Mouse (Mus musculus) forebrain, embryonic 13.5 days (tissue): ENCODE data around the gene Wdr81. TPM values are rescaled to one million over a fixed set of nuclear protein-coding genes. Genes with fewer than 3 reads are reported as not detected.
"Not testable (repeated sequence)": the region's sequence is repeated elsewhere in the genome, so short reads cannot be mapped to it uniquely, and the experiment has no call there.

Experiments
- ATAC-seq: fragments of 200-750 bp; cut with Nextera tagmentation; 2 replicates; pipeline ENCODE4 v1.8.0; 2017
- H3K27ac ChIP-seq: fragments of 300-500 bp; sonication (generic); 2 replicates; pipeline ENCODE4 v1.5.1; 2015; ENCODE audit warnings: inconsistent platforms, mild to moderate bottlenecking, moderate library complexity
- H3K27me3 ChIP-seq: fragments of 300-500 bp; sonication (generic); 2 replicates; pipeline ENCODE4 v1.6.1; 2015; ENCODE audit warnings: mild to moderate bottlenecking, inconsistent platforms
- H3K36me3 ChIP-seq: fragments of 300-500 bp; sonication (generic); 2 replicates; pipeline ENCODE4 v1.6.1; 2015; ENCODE audit warnings: mild to moderate bottlenecking, inconsistent platforms; ENCODE audit not compliant: poor library complexity, severe bottlenecking
- H3K4me1 ChIP-seq: fragments of 300-500 bp; sonication (generic); 2 replicates; pipeline ENCODE4 v1.6.1; 2015; ENCODE audit warnings: inconsistent platforms
- H3K4me2 ChIP-seq: fragments of 300-500 bp; sonication (generic); 2 replicates; pipeline ENCODE4 v1.6.1; 2015; ENCODE audit warnings: inconsistent platforms, mild to moderate bottlenecking, moderate library complexity
- H3K4me3 ChIP-seq: fragments of 300-500 bp; sonication (generic); 2 replicates; pipeline ENCODE4 v1.5.1; 2015; ENCODE audit warnings: mild to moderate bottlenecking, inconsistent platforms
- H3K9ac ChIP-seq: fragments of 300-500 bp; sonication (generic); 2 replicates; pipeline ENCODE4 v1.6.1; 2015; ENCODE audit warnings: mild to moderate bottlenecking, inconsistent platforms
- H3K9me3 ChIP-seq: fragments of 300-500 bp; sonication (generic); replicated peaks from 2 replicates; pipeline ENCODE4 v1.6.1; 2016; ENCODE audit warnings: inconsistent platforms
- WGBS: fragments of 180-500 bp; shearing (Covaris S2); methylation state at CpG from one replicate; pipeline ENCODE4 v1.1.7; 2015; 5-methylcytosine and 5-hydroxymethylcytosine counted together
- polyA plus RNA-seq: library from polyadenylated mRNA; unstranded; fragments of >200 nt; fragmentation: Nextera tagmentation; extraction: Ambion mirVana; gene quantifications from 2 replicates; pipeline ENCODE4 v1.2.1, GENCODE M21; 2015

Gene Wdr81
- polyA plus RNA-seq, 1 experiment from 2014 or later = 5.0 TPM

DNA sequence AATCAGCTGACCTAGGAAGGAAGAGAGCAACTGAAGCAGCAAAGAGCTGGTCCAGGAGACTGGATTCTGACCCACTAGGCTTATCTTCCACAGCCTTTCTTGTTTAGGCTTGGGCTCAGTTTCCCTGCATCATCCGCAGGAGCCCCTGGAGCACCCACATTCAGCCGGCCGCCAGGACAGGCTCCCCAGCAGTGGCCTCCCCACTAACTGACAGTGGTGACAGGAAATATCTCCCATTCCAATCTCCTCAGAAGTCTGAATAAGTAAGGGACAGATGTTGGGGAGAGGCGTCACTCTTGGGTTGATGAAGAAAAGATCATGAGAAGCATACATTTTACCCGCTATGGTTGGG, 5.2 kb upstream of the Wdr81 start:
- H3K4me2 ChIP-seq = peak overlapping the region; percentile 81
- no peaks in the 10 kb centered on the region for H3K36me3 ChIP-seq
- WGBS = 21% methylated on average over 5 of the region's 5 CpGs
- H3K4me3 ChIP-seq = peak overlapping the region; percentile 59
- H3K4me1 ChIP-seq = peaks cover 30% of the 10 kb centered on the region
- no peak for ATAC-seq
- H3K27ac ChIP-seq = peak overlapping the region; percentile 87
- no peak overlapping the region; the same call in 1 of the 2 replicates for H3K9ac ChIP-seq
- no peaks in the 10 kb centered on the region for H3K9me3 ChIP-seq
- H3K27me3 ChIP-seq = no peaks in the 10 kb centered on the region

DNA sequence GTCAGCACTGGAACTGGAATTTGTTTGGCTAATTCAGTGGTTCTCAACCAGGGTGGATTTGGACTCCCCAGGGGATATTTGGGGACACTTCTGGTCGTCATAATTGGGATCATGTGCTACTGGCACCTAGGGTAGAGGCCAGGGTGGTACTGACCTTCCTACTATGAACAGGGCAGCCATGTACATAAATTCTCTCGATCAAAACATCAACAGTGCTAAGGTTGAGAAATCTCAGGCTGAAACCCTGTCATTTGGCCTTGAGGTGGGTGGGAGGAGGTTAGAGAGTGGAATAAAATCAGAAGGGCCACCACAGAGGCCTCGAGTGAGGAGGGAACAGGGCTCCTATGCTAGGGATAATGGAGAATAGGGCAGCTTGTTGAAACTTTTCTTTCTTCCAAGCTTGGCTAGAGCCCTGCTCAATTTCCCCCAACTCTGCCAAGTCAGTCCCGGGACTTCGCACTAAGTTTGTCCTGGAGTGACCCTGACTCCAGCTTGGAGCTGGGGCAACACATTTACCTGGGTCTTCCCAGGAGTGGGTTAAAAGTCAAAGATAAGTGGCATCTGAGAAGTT, 4.7 kb upstream of the Wdr81 start:
- Histone ChIP-seq H3K4me1 (peaks cover 31% of the 10 kb centered on the region), H3K9me3 (no peaks in the 10 kb centered on the region), H3K4me3 (no peak overlapping the region), H3K4me2 (peak overlapping the region; percentile 81), H3K36me3 (no peaks in the 10 kb centered on the region), H3K27ac (peak overlapping the region; percentile 87; the same call in 1 of the 2 replicates), H3K27me3 (no peaks in the 10 kb centered on the region), H3K9ac (no peak overlapping the region)
- WGBS = 88% methylated on average over 5 of the region's 5 CpGs
- ATAC-seq = no peak

DNA sequence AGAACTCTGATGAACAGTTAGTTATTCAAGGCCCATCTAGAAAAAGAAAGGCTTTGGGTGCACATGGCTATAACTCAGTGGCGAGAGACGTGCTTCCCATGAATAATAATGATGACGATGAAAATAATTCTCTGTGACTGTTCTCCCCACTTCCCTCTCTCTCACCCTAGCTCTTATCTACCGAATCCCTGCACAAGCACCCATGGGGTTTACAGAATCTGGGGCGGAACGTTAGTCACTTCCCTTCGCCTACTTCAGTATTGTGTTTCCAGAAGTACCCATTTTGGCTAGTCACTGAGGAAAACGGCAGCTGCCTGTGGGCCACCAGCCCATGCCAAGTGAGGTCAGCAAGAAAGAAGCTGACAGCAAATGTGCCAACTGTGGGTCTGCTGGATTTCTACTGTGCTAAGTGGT, 4.1 kb upstream of the Wdr81 start:
- no peaks in the 10 kb centered on the region for H3K36me3 ChIP-seq

DNA sequence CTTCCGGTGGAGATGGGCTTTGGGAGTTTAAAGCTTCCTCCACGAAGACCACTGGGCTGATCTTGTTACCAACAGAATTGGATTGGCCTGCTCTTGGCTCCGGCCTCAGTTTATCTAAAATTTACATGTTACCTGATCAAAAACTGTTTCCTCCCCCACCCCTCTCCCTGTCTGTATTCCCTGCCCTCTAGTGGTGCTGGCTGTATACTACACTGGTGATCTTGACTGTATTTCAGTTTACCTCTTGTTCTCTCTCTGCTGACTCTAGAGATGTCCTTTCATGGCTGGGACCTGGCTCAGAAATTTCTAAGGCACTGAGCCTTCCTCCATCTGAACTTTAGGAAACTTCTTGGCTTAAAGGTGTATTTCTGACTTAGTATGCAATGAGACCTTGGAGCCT, 3.7 kb upstream of the Wdr81 start:
- H3K9ac ChIP-seq = no peak overlapping the region
- 17% methylated on average over 3 of the region's 3 CpGs for WGBS
- no peak overlapping the region for H3K27ac ChIP-seq
- no peak overlapping the region for H3K4me3 ChIP-seq
- no peaks in the 10 kb centered on the region for H3K9me3 ChIP-seq
- no peak overlapping the region for H3K4me2 ChIP-seq
- ATAC-seq = no peak
- 0 out of 2 replicates have a peak, but pooled peaks cover 5% of the 10 kb centered on the region for H3K27me3 ChIP-seq
- peaks cover 40% of the 10 kb centered on the region for H3K4me1 ChIP-seq
- H3K36me3 ChIP-seq = no peaks in the 10 kb centered on the region

More for the DNA sequence above, 4.1 kb upstream of the Wdr81 start:
- Histone ChIP-seq H3K27me3 (0 out of 2 replicates have a peak, but pooled peaks cover 4% of the 10 kb centered on the region), H3K4me3 (no peak overlapping the region), H3K4me1 (peaks cover 37% of the 10 kb centered on the region), H3K4me2 (no peak overlapping the region), H3K9me3 (no peaks in the 10 kb centered on the region), H3K9ac (no peak overlapping the region), H3K27ac (no peak overlapping the region)
- WGBS = 86% methylated on average over 8 of the region's 8 CpGs
- no peak for ATAC-seq

DNA sequence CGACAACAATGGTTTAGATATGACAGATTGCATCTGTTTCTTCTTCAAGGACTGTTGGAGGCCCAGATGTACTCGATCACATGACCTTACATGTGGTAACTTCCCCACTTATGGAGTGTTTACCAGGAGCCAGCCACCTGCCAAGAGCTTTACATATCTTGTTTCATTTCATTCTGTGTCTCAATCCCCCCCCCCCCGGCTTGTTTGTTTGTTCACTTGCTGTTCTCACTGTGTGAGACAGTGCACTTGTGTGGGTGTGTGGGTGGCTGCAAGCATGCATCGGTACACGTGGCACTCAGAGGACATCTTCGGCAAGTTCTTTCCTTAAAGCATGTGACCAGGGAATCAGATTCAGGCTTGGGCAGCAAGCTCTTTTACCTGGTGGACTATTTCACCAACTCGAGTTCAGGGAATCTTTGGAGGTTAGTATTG, 1.9 kb upstream of the Wdr81 start:
- no peaks in the 10 kb centered on the region for H3K9me3 ChIP-seq
- 0 out of 2 replicates have a peak, but pooled peaks cover 5% of the 10 kb centered on the region for H3K27me3 ChIP-seq
- no peak overlapping the region for H3K27ac ChIP-seq
- 91% methylated on average over 7 of the region's 7 CpGs for WGBS
- H3K9ac ChIP-seq = no peak overlapping the region
- no peak overlapping the region for H3K4me3 ChIP-seq
- no peak for ATAC-seq
- peaks cover 24% of the 10 kb centered on the region for H3K4me1 ChIP-seq
- H3K4me2 ChIP-seq = no peak overlapping the region
- H3K36me3 ChIP-seq = peaks cover 7% of the 10 kb centered on the region; the same call in 1 of the 2 replicates

DNA sequence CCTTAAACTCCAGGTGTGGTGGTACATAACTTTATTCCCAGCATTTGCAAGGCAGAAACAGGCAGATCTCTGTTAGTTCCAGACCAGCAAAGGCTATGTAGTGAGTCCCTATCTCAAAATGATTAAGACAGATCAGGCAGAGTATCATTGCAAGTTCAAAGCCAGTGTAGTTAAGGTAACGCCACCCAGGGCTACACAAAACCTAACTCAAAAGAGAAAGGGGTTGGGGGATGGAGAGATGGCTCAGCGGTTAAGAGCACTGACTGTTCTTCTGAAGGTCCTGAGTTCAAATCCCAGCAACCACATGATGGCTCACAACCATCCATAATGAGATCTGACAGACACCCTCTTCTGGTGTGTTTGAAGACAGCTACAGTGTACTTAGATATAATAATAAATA, 1.5 kb upstream of the Wdr81 start:
- not testable (repeated sequence) for H3K9ac ChIP-seq, ATAC-seq, H3K27ac ChIP-seq, H3K36me3 ChIP-seq, H3K27me3 ChIP-seq, H3K9me3 ChIP-seq, H3K4me2 ChIP-seq, H3K4me3 ChIP-seq
- 91% methylated on average over 2 of the region's 2 CpGs for WGBS
- peaks cover 24% of the 10 kb centered on the region for H3K4me1 ChIP-seq

DNA sequence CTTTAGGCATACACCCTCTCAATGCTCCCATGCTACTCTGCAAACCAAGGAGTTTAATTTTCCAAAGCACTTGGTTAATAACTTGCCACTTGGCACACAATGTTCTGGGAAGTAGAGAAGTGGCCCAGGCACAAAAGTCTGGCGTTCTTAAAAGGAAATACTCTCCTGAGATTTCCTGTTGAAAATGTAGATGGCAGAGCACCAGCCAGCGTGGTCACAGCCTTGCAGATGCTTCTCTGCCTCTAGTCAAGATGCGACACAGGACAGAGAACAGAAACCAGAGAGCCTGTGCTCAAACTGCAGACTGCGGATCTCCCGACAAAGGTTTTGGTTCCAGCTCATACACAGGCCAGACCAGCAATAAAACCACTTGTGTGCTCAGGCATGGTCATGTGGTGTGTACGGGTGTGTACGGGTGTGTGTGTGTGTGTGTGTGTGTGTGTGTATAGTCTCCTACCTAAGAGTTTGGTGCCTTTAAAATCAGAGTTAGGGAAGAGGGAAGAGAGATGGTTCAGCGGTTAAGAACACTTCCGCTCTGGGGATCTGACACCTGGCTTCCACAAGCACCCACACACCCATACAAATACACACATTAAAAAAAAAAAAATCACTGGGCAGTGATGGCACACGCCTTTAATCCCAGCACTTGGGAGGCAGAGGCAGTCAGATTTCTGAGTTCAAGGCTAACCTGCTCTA, 672 bp upstream of the Wdr81 start:
- no peak overlapping the region for H3K27ac ChIP-seq
- H3K9me3 ChIP-seq = no peaks in the 10 kb centered on the region
- peaks cover 18% of the 10 kb centered on the region; the same call in 1 of the 2 replicates for H3K36me3 ChIP-seq
- ATAC-seq = no peak
- peak overlapping the region; percentile 97 for H3K4me2 ChIP-seq
- WGBS = 77% methylated on average over 10 of the region's 10 CpGs
- peak overlapping the region; percentile 57 for H3K4me3 ChIP-seq
- peak overlapping the region; percentile 76 for H3K9ac ChIP-seq
- H3K27me3 ChIP-seq = 0 out of 2 replicates have a peak, but pooled peaks cover 5% of the 10 kb centered on the region
- peaks cover 22% of the 10 kb centered on the region for H3K4me1 ChIP-seq

DNA sequence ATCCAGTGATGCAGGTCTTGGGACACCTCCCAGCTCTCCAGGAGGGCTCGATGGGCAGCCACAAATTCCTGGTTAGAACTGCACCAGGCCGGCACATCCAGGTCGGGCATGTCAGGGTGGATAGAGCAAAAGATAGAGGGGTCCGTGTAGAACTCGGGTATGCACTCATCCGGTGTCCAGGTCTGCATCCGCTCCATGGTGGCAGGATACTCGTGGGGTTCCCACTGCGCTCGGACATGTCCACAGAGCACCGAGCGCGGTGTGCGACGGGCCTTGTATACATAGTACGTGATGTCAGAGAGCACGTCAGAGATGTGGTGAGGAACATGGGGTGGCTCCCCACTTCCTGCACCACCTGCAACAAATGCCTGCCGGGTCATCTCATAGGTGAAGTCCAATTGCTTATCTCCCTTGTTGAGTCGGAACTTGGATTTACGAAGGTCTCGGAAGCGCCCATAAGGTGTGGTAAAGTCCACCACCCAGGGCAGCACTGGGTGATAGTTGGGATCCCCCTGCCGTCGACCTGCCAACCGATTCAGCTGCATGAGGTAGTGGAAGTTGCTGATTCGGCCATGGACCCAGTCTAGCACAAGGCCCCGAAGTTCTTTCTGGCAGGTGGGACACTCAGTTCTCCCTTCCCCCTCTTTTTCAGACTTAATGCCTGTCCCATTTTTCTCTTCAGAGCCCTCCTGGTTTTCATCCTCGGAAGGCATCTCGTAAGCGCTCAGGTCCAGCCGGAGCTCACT, 1.5 kb downstream of the Wdr81 start:
- Histone ChIP-seq H3K27me3 (0 out of 2 replicates have a peak, but pooled peaks cover 5% of the 10 kb centered on the region), H3K4me2 (peak overlapping the region; percentile 97; the same call in 1 of the 2 replicates), H3K9me3 (no peaks in the 10 kb centered on the region), H3K27ac (no peak overlapping the region), H3K9ac (no peak overlapping the region), H3K4me1 (peaks cover 18% of the 10 kb centered on the region), H3K4me3 (no peak overlapping the region), H3K36me3 (peaks cover 35% of the 10 kb centered on the region)
- no peak for ATAC-seq
- WGBS = 92% methylated on average over 31 of the region's 31 CpGs

DNA sequence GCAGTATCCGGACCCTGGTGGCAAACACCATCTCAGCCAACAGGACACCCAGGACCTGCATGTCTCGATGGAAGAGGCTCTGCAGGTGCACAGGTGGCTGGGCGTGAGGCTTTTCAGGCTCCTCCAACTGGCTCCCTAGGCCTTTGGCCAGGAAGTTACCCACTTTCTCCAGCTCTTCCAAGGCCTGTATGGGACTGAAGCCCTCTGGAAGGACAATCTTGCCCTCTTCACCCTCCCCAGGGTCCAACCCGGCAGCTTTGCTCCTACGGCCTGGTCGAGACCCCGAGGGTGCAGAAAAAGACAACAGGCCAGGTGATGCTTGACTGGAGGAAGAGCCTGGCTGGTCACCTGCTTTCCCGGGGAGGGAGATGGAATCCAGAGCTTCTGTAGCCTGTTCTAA, 2.4 kb downstream of the Wdr81 start:
- Histone ChIP-seq H3K36me3 (peaks cover 41% of the 10 kb centered on the region), H3K4me1 (peaks cover 18% of the 10 kb centered on the region), H3K9me3 (no peaks in the 10 kb centered on the region), H3K27ac (no peak overlapping the region), H3K4me3 (no peak overlapping the region), H3K27me3 (0 out of 2 replicates have a peak, but pooled peaks cover 5% of the 10 kb centered on the region), H3K4me2 (no peak overlapping the region), H3K9ac (0 out of 2 replicates have a peak overlapping the region, but pooled peaks have one; percentile 8)
- 89% methylated on average over 8 of the region's 8 CpGs for WGBS
- ATAC-seq = no peak

DNA sequence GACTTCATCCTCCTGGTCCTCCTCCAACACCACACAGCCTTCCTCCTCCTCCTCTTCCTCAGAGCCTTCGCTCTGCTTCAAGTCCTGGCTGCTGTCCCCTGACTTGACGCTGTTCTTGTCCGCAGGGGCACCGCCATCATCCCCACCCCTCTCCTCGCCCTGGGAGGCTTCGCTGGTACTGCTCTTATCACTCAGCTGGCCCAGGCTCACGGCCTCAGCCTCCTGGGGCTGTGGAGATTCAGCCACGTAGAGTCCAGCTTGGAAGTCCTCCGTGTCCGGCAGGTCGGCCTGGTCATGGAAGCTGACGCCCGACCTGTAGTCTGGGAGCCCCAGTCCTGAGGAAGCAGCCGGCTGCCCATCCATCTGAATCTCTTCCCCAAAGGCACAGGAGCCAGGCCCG, 3.6 kb downstream of the Wdr81 start:
- Histone ChIP-seq H3K4me1 (peaks cover 18% of the 10 kb centered on the region), H3K36me3 (peaks cover 47% of the 10 kb centered on the region), H3K27me3 (0 out of 2 replicates have a peak, but pooled peaks cover 5% of the 10 kb centered on the region), H3K4me3 (no peak overlapping the region), H3K9me3 (no peaks in the 10 kb centered on the region), H3K4me2 (no peak overlapping the region), H3K9ac (no peak overlapping the region), H3K27ac (no peak overlapping the region)
- no peak for ATAC-seq
- WGBS = 93% methylated on average over 15 of the region's 15 CpGs

DNA sequence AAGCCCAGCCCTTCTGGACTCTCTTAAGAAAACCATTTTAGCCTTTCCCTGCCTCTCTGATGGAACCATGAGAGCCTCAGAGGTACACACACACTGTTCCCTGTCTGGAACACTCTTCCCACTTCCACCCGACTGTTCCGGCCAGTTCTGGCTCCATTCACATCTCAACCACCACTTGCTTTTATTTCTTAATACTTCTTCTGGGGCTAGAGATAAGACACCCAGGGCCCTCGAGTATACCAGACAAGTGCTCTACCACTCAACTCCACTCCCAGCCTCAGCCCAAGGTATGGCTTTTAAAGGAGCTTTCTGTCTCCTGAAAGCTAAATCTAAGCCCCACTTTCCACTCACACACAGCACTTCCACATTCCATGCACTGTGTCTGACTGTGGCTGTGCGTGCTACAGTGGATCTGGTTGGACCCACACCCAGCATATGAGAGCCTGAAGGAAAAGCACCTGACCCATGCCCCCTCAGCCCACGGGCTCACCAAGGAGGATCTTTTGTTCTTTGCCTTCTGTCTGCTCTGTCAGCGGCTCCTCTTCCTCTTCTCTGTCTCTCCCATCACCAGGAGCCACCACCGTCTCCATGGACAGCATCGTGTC, 4.1 kb downstream of the Wdr81 start:
- Histone ChIP-seq H3K27ac (no peak overlapping the region), H3K4me1 (peaks cover 18% of the 10 kb centered on the region), H3K4me3 (no peak overlapping the region), H3K36me3 (peaks cover 52% of the 10 kb centered on the region), H3K9ac (no peak overlapping the region), H3K9me3 (no peaks in the 10 kb centered on the region), H3K27me3 (0 out of 2 replicates have a peak, but pooled peaks cover 5% of the 10 kb centered on the region), H3K4me2 (no peak overlapping the region)
- no peak for ATAC-seq
- 92% methylated on average over 8 of the region's 8 CpGs for WGBS
